Mouse (Mus musculus): ENCODE results near the gene Ctnna3. TPM values are rescaled to one million over a fixed set of nuclear protein-coding genes. Genes with fewer than 3 reads are reported as not detected.
"Not testable (repeated sequence)": the region's sequence is repeated elsewhere in the genome, so short reads cannot be mapped to it uniquely, and the experiment has no call there.

The Ctnna3 gene
- total RNA-seq, 2 experiments from 2014 or later, result 1.8 to 2.7 TPM

- no peak for DNase-seq (ENCODE audit: low spot score in 2 of 2)
- intact Hi-C loops (cut with DNase I), result no loop called here
Measured at GRCm38 (mm10) chr10:64639061-64639460, 1209.2 kb downstream of the Ctnna3 start.

- no peak for DNase-seq (ENCODE audit: low spot score in 2 of 2)
- intact Hi-C loops (cut with DNase I), result no loop called here
Measured at GRCm38 (mm10) chr10:64641093-64641492, 1211.2 kb downstream of the Ctnna3 start.

GRCm38 (mm10) chr10:64641576-64641975, 1211.7 kb downstream of the Ctnna3 start:
- intact Hi-C loops (cut with DNase I), result no loop called here
- no peak for DNase-seq (ENCODE audit: low spot score in 2 of 2)

GRCm38 (mm10) chr10:64643976-64644375, 1214.1 kb downstream of the Ctnna3 start:
- no peak for DNase-seq (ENCODE audit: low spot score in 2 of 2)
- intact Hi-C loops (cut with DNase I), result no loop called here

- DNase-seq (ENCODE audit: low spot score in 2 of 2), result no peak
- intact Hi-C loops (cut with DNase I), result no loop called here
Measured at GRCm38 (mm10) chr10:64661190-64661589, 1231.3 kb downstream of the Ctnna3 start.

GRCm38 (mm10) chr10:64671469-64671868, 1241.6 kb downstream of the Ctnna3 start:
- intact Hi-C loops (cut with DNase I), result no loop called here
- no peak for DNase-seq (ENCODE audit: low spot score in 2 of 2)

- intact Hi-C loops (cut with DNase I), result no loop called here
- no peak for DNase-seq (ENCODE audit: low spot score in 2 of 2)
Measured at GRCm38 (mm10) chr10:64675796-64676195, 1245.9 kb downstream of the Ctnna3 start.

- DNase-seq (ENCODE audit: low spot score in 2 of 2), result no peak
- intact Hi-C loops (cut with DNase I), result no loop called here
Measured at GRCm38 (mm10) chr10:64710017-64710416, 1280.1 kb downstream of the Ctnna3 start.

- intact Hi-C loops (cut with DNase I), result no loop called here
- DNase-seq (ENCODE audit: low spot score in 2 of 2), result peak in 1 of 2 experiments; percentile 4
Measured at GRCm38 (mm10) chr10:64718036-64718435, 1288.1 kb downstream of the Ctnna3 start.

- intact Hi-C loops (cut with DNase I), result no loop called here
Measured at GRCm38 (mm10) chr10:64735692-64736091, 1305.8 kb downstream of the Ctnna3 start.

GRCm38 (mm10) chr10:64736616-64737015, 1306.7 kb downstream of the Ctnna3 start:
- DNase-seq (ENCODE audit: low spot score in 2 of 2), result no peak
- intact Hi-C loops (cut with DNase I), result no loop called here

More at GRCm38 (mm10) chr10:64735692-64736091, 1305.8 kb downstream of the Ctnna3 start:
- no peak for DNase-seq (ENCODE audit: low spot score in 2 of 2)

- DNase-seq (ENCODE audit: low spot score in 2 of 2); intact Hi-C loops (cut with DNase I): not testable (repeated sequence)
Measured at GRCm38 (mm10) chr10:64741721-64742120, 1311.8 kb downstream of the Ctnna3 start.

- DNase-seq (ENCODE audit: low spot score in 2 of 2); intact Hi-C loops (cut with DNase I): not testable (repeated sequence)
Measured at GRCm38 (mm10) chr10:64744099-64744498, 1314.2 kb downstream of the Ctnna3 start.

GRCm38 (mm10) chr10:64748651-64749050, 1318.8 kb downstream of the Ctnna3 start:
- DNase-seq (ENCODE audit: low spot score in 2 of 2), result no peak
- intact Hi-C loops (cut with DNase I), result no loop called here

GRCm38 (mm10) chr10:64750791-64751190, 1320.9 kb downstream of the Ctnna3 start:
- intact Hi-C loops (cut with DNase I), result loop anchor here (5.0 kb wide), 2 partner anchors 1017 to 1822 kb away; no protein-coding TSS in a partner anchor

GRCm38 (mm10) chr10:64836315-64836714, 1406.4 kb downstream of the Ctnna3 start:
- DNase-seq (ENCODE audit: low spot score in 2 of 2), result no peak
- intact Hi-C loops (cut with DNase I), result no loop called here

More at GRCm38 (mm10) chr10:64750791-64751190, 1320.9 kb downstream of the Ctnna3 start:
- DNase-seq (ENCODE audit: low spot score in 2 of 2), result peak; percentile 8

GRCm38 (mm10) chr10:64861439-64861838, 1431.5 kb downstream of the Ctnna3 start:
- intact Hi-C loops (cut with DNase I), result no loop called here
- no peak for DNase-seq (ENCODE audit: low spot score in 2 of 2)

GRCm38 (mm10) chr10:64870888-64871287, 1441.0 kb downstream of the Ctnna3 start:
- DNase-seq (ENCODE audit: low spot score in 2 of 2), result no peak
- intact Hi-C loops (cut with DNase I), result no loop called here

- DNase-seq (ENCODE audit: low spot score in 2 of 2), result no peak
- intact Hi-C loops (cut with DNase I), result no loop called here
Measured at GRCm38 (mm10) chr10:64876506-64876905, 1446.6 kb downstream of the Ctnna3 start.

- intact Hi-C loops (cut with DNase I), result no loop called here
- no peak for DNase-seq (ENCODE audit: low spot score in 2 of 2)
Measured at GRCm38 (mm10) chr10:64879860-64880259, 1450.0 kb downstream of the Ctnna3 start.

- DNase-seq (ENCODE audit: low spot score in 2 of 2), result no peak
- intact Hi-C loops (cut with DNase I), result no loop called here
Measured at GRCm38 (mm10) chr10:64886946-64887345, 1457.0 kb downstream of the Ctnna3 start.

- no peak for DNase-seq (ENCODE audit: low spot score in 2 of 2)
- intact Hi-C loops (cut with DNase I), result no loop called here
Measured at GRCm38 (mm10) chr10:64892458-64892857, 1462.6 kb downstream of the Ctnna3 start.
